Mouse (Mus musculus) brain, adult 2 months (tissue): ENCODE data around the gene Calr.

Source experiments
- DNase-seq: peaks from one replicate; pipeline ENCODE4 v3.0.0; 2011; ENCODE audit warnings: low read depth, low spot score

Gene Calr

GRCm38 (mm10) chr8:84815547-84815946 is 31.2 kb downstream of the Calr start:
- DNase-seq = peak; percentile 95

- DNase-seq = peak; percentile 67
Measured at GRCm38 (mm10) chr8:84814555-84815441, 31.9 kb downstream of the Calr start.

GRCm38 (mm10) chr8:84814240-84814554 is 32.5 kb downstream of the Calr start:
- DNase-seq = no peak

GRCm38 (mm10) chr8:84813830-84814229 is 32.9 kb downstream of the Calr start:
- DNase-seq = peak; percentile 56

GRCm38 (mm10) chr8:84813059-84813458 is 33.7 kb downstream of the Calr start:
- DNase-seq = peak; percentile 85

GRCm38 (mm10) chr8:84811303-84811702 is 35.4 kb downstream of the Calr start:
- DNase-seq = no peak

GRCm38 (mm10) chr8:84810896-84811295 is 35.8 kb downstream of the Calr start:
- DNase-seq = peak; percentile 93

- DNase-seq = no peak
Measured at GRCm38 (mm10) chr8:84809941-84810280, 36.8 kb downstream of the Calr start.

- no peak for DNase-seq
Measured at GRCm38 (mm10) chr8:84809109-84809940, 37.4 kb downstream of the Calr start.

- DNase-seq = no peak
Measured at GRCm38 (mm10) chr8:84806031-84806430, 40.7 kb downstream of the Calr start.

- DNase-seq = peak; percentile 83
Measured at GRCm38 (mm10) chr8:84799999-84800831, 46.5 kb downstream of the Calr start, which contains the start of gene Nfix. Gene Nfix (minus strand): TSS chr8:84800344.

GRCm38 (mm10) chr8:84799136-84799931 is 47.4 kb downstream of the Calr start:
- peak; percentile 80 for DNase-seq

- peak; percentile 48 for DNase-seq
Measured at GRCm38 (mm10) chr8:84798446-84799135, 48.1 kb downstream of the Calr start.

GRCm38 (mm10) chr8:84797971-84798370 is 48.8 kb downstream of the Calr start:
- DNase-seq = no peak

- no peak for DNase-seq
Measured at GRCm38 (mm10) chr8:84797256-84797797, 49.4 kb downstream of the Calr start.

- peak; percentile 80 for DNase-seq
Measured at GRCm38 (mm10) chr8:84794486-84794885, 52.2 kb downstream of the Calr start.

- peak; percentile 96 for DNase-seq
Measured at GRCm38 (mm10) chr8:84793791-84794485, 52.8 kb downstream of the Calr start.

- DNase-seq = peak; percentile 70
Measured at GRCm38 (mm10) chr8:84793134-84793533, 53.6 kb downstream of the Calr start.

GRCm38 (mm10) chr8:84792429-84792947 is 54.2 kb downstream of the Calr start:
- DNase-seq = no peak
